Mouse (Mus musculus): ENCODE measurements around the gene Brs3. TPM values are rescaled to one million over a fixed set of nuclear protein-coding genes. Genes with fewer than 3 reads are reported as not detected.

Brs3 gene
- polyA plus RNA-seq, 1 experiment from 2014 or later: not detected

Other genes with a start within 250 kb of the Brs3 start
- gene Map7d3, start 220.7 kb upstream of the Brs3 start, polyA plus RNA-seq (2014; fragmentation: Nextera tagmentation; extraction: Ambion mirVana): 0.22 and 0.66 TPM in 2 replicates
- gene Adgrg4, start 172.9 kb upstream of the Brs3 start, polyA plus RNA-seq (2014; fragmentation: Nextera tagmentation; extraction: Ambion mirVana): 0.03 TPM in 1 of 2 replicates, not detected in the other
- gene Htatsf1, start 10.5 kb downstream of the Brs3 start, polyA plus RNA-seq (2014; fragmentation: Nextera tagmentation; extraction: Ambion mirVana): 77.6 and 89.3 TPM in 2 replicates
- not detected in 2 replicates for gene Vgll1, start 45.0 kb downstream of the Brs3 start, polyA plus RNA-seq (2014; fragmentation: Nextera tagmentation; extraction: Ambion mirVana)
- not detected in 2 replicates for gene Cd40lg, start 169.1 kb downstream of the Brs3 start, polyA plus RNA-seq (2014; fragmentation: Nextera tagmentation; extraction: Ambion mirVana)

All from midbrain, embryonic 14.5 days (tissue).